Mouse (Mus musculus) CH12F3 (cell line): Measurements from ENCODE around the gene Hal.

Experiments used
- in situ Hi-C: fragments of 300-500 bp; cut with MboI; formaldehyde crosslinking; loops from 2 replicates; pipeline ENCODE4 v1.14.3; 2020; ENCODE audit warnings: low sequenced_read_pairs

Hal gene

DNA sequence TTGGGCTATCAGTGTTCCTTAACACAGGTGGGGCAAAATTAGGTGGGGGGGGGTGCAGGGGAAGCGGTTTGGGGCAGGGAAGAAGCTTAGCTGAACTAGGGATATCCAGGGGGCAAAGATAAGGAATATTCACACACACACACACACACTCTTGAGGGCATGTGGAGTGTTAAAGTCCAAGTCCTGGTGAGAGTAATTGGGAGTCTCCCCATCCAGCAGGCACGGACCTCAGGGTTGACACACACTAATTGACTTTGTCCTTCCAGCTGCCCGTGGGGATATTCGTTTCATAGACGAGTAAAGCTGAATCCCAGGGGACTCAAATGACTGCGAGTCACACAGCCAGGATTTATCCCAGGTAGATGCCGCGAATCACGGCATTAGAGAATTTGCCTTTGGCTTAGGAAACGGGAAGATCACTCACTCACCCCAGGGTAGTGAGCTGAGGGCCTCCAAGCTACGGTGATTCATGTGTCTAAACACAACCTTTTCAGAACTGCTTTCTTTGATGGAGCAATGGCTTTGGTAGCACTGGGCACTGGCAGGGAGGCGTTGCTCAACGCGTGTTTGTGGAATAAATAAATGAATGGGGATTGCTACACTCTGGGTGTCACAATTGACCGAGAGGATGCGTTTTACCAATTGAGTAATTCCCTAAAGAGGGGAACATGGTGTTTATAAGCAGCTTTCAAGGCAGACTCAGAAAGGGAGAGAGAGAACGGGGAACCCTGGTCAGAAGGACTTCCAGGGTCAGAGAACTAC, at the start of gene Hal:
Hal (plus strand) TSS at position 703 of the 762 bp plus-strand sequence.
- in situ Hi-C loops: no loop called here

DNA sequence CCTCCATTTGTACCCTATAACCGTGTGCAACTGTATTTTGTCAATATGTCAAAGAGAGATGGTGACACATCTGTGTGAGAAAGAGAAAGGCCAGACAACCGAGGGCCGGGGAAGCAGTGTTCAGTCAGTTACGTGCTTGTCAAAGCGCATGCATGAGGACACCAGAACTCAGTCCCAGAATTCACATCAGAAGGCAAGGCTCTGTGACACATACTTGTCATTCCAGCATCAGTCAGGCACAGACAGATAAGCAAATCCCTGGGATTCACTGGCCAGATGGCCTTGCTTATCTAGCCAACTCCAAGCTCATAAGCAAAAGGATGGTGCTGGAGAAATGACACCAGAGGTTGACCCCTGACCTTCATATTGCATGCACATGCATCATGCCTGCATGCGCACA, 47.1 kb upstream of the Hal start:
- in situ Hi-C loops: loop anchor here (25.0 kb wide), 1 partner anchor 379 kb away; no protein-coding TSS in a partner anchor

DNA sequence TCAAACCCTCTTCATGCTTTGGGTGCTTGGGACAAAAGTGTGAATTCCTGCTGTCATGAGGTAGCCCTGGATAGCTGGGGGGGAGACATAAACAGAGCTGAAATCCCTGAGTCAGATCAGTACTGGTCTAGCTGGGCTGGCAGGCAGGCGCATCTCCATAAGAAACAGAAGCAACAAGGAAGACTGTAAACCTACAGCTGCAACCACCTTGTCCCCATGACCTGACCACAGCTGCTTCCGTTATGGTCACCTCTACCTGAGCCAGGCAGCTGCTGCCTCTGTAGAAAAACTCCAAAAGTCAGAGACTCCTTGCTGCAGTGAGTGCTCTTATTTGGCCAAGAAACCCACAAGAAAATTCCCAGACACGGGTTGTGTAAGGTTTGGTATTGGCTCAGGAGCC, 46.4 kb upstream of the Hal start:
- in situ Hi-C loops: loop anchor here (25.0 kb wide), 1 partner anchor 380 kb away; no protein-coding TSS in a partner anchor

DNA sequence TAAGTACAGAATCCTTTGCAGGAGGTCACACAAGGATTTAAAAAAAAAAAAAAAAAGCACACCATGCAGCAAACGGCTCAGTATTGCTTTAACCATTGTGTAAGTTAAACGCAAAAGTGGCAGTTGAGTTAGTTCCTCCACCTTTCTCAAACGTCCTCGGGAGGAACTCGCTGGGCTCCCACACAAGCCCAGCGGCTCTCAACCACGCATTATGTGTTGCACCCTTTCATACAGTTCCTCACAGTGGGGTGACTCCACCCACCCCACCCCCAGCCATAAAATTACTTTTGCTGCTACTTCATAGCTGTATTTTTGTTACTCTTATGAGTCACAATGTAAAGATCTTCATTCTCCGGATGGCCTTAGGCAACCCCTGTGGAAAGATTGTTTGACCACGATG, 44.2 kb upstream of the Hal start:
- in situ Hi-C loops: loop anchor here (25.0 kb wide), 1 partner anchor 382 kb away; no protein-coding TSS in a partner anchor

DNA sequence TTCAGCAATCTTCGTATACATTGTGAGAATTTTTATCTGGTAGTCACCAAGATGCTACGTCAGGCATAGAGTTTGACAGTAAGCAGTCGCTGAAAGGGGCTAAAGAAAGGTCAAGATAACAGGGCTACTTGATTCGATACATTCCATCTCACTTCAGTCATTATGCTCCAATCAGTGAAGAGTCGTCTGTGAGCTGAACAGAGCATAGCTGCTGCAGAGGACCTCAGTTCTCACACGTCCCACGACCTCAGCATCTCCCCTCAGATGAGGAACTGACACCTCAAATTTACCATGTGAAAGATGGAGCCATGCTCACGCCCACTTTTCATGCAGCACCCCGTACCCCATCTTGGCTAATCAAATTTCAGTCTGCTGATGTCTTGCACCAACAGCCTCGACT, 41.2 kb upstream of the Hal start:
- in situ Hi-C loops: loop anchor here (25.0 kb wide), 1 partner anchor 385 kb away; no protein-coding TSS in a partner anchor

DNA sequence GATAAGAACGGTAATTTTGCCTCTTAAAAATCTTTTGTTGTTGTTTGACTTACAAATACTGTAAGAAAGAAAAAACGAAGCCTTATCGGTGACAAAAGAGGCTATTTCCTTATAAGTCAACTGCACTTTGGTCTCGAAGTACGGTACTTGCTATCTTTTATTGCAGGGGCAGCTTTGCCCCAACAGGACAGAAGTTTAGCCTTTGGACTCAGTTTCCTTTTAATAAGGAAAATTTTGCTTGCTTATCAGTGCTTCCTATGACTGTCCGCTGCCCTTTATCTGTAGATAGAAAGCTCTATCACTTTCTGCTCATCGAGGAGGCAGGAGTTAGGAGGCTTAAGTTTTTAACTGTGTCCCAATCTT, 33.9 kb upstream of the Hal start:
- in situ Hi-C loops: no loop called here

DNA sequence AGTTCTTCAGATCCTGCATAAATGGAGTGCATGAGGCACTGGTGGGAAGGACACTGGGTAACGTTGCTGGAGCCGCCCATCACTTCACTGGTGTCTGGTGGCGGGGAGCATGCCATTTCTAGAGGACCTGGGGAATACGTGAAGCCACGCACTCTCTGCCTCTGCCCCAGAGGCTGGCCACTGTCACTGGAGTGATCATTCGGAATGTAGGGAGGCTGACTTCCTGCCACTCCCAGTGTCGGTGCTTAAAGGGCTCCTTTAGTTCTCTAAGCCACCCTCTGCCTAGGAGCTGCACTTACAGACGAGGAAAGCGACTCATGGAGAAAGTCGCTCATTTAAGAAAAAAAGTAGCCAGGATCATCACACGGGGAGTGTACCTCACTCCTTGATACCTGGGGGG, 28.5 kb upstream of the Hal start:
- in situ Hi-C loops: no loop called here

DNA sequence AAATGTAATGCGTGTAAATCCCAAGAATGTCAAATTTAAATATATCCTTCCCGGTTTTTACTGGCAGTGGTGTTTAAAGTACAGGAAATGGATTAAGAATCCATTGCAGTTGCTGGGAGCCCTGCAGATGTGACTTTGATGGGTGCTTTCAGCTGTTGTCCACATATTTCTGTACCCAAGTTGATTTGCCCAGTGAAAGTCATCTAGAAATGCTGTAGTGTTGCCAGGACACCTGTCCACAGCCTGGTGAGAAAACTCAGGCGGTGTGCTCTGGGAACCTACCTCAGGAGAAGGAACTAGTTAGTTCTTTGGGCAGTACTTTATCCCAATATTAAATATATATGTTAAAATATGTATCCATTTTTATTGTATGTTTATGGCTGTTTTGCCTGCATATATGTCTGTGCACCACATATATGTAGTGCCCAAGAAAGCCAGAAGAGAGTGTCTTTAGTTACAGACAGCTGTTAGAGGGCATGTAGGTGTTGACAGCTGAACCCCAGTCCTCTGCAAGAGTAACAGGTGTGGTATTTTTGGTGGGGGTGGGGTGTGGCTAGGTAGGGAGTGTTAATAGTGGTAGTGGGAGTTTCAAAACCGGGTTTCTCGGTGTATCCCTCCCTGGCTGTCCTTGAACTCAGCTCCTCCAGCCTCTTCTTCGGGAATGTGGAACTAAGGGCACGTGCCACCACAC, 25.7 kb upstream of the Hal start:
- in situ Hi-C loops: no loop called here

DNA sequence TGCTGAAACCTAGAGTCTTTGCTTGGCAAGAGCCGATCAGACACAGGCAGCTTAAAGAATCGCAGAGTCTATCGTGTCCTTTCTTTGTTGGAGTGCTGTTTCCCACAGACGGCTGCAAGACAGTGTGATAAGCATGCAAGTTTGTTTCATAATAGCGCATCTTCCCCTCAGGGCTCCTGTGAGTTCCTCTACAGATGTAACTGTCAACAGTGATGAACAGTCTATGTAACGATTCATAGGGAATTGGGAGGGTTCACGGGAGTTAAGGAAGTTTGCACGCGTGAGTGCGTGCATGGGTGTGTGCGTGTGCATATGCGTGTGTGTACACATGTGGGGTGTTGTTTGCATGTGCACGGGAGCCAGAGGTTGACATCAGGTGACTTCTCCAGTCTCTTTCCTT, 25.0 kb upstream of the Hal start:
- in situ Hi-C loops: no loop called here

DNA sequence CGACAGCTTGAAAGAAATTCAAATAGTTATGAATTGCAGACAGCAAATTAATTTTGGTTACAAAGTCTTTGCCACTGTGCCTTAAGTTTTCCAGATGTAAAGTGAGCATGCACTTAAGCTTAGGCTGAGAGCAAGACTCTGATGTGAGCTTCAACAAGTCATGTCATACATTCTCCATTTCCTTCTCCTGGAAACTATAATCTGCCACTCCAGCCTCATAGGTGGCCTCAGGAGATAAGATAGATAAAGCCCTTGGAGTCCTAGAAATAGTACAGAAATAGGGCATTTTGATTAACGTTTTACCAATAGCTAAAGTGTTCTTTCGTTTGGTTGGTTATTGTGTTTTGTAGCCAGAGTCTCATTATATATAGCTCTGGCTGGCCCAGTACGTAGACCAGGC, 21.3 kb upstream of the Hal start:
- in situ Hi-C loops: no loop called here

DNA sequence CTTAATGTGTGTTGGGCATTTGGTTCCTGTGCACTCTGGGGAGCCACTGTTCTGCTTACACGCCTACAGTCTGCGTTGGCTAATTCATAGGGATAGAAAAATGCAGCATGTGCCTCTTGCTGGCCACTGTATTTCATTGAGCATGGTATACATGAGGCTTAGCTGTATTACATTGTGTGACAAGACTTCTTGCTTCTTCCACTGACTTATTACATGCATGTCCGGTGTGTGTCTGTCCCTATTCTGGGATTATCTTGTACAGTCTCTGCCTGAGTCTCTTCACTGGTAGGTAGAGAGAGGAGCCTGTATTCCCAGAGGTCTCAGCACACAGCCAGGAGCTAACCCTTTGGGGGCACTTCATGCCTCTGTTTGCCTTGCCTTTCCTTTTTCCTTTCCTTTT, 20.8 kb upstream of the Hal start:
- in situ Hi-C loops: no loop called here

DNA sequence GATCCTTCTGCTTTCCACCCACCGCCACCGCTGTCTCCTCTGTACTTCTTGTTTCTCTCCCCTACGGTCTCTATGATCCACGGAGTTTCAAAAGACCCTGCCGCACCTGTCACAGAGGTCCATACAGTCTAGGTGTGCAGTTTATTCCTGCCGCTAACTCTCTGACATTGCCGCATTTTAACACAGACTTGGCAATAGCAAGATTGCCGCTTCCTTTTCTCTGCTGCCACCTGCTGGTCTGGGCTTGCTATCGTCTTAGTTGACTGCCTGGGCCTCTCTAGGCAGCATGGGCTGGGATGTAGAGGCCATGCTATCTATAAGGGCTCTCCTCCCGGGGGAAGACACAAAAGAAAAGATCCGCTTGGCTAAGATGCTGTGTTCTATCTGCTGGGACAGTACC, 17.2 kb upstream of the Hal start:
- in situ Hi-C loops: no loop called here

DNA sequence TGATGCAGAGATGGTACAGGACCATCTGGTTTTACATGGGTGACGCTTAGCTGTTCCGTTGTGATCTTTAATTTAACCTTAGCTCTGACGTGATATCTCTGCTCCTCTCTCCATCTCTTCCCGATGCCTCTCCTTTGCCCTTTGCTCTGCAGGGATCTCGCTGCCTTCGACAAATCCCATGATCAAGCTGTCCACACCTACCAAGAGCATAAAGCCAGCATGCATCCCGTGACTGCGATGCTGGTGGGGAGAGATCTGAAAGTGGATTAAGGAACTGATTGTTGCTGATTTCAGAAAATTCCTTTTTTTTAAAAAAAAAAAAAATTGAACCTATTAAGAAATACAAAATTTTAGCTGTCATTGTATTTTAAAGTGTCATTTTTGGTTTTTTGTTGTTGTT, 4.1 kb upstream of the Hal start:
- in situ Hi-C loops: no loop called here

DNA sequence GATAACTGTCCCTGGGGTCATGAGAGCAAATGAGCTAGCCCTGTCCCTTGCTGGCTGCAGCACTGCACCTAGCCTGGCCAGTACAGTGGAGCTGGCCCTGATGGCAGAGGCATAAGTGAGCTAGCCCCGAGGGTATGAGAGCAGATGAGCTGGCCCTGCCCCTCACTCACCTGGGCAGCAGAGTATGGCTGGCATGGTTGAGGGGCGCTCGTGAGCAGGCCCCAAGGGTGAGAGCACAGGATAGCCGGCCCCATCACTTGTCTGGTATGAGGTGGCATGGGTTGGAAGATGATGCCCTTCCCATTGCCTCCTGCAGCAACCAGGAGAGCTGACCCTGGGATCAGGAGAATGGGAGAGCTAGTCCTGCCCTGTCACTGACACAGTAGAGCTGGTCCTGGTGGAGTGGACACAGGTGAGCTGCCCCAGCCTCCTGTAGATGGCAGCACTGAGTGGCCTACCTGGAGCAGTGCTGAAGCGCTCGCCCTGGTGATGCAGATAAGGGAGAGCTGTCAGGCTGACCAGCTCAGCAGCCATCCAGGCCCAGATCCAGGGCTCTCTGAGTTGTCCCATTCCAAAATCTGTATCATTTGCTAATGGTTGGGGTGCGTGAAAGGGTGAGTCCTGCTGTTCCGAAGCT, 3.4 kb upstream of the Hal start:
- in situ Hi-C loops: no loop called here

DNA sequence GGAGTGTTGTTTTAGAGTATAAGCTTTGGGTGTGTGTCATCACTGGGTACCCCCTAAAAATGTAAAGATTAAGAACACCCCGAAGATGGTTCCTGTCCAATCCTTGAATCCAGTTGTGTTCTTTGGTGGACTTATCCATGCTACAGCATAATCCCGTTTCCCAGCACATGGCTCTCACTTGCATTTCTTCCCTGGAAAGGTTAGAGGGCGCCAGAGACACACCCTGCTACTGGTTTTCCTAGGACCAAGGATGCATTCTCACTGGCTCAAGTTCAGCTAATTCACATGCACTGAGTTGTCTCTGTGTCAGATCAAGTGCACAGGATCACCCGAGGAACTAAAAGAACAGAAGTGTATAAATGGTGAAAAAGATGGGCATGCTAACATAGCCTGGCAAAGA, 1.9 kb upstream of the Hal start:
- in situ Hi-C loops: no loop called here

DNA sequence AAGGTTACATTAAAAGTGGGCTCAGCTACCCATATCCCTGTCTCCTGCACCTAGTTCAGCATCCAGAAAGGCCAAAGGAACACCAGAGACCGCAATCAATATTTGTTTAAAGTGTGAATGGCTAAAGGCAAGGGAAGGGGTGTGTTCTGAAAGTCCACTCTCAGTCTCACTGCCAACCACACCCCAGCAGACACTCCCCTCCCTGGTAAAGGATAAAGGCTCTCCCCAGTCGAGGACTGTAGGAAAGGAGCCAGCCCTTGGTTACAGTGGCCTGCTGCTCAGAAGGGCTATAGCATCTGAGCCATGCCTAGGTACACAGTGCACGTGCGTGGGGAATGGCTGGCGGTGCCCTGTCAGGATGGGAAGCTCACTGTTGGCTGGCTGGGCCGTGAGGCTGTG, 259 bp downstream of the Hal start:
- in situ Hi-C loops: no loop called here

DNA sequence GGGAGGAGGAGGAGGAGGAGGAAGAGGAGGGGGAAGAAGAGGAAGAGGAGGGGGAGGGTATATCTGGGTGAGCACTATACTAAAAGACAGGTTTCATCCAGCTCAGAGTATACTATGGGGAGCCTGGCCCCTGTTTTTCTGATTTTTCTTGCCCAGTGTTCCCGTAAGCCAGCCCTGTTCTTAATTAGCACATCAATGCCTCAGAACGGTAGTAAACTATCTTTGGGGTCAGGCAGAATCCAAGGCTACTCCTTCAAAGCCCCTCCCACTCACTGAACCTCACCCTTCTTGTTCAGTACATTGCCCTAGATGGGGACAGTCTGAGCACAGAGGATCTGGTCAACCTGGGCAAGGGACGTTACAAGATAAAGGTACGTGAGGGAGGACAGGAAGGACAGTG, 1.9 kb downstream of the Hal start:
- in situ Hi-C loops: no loop called here

DNA sequence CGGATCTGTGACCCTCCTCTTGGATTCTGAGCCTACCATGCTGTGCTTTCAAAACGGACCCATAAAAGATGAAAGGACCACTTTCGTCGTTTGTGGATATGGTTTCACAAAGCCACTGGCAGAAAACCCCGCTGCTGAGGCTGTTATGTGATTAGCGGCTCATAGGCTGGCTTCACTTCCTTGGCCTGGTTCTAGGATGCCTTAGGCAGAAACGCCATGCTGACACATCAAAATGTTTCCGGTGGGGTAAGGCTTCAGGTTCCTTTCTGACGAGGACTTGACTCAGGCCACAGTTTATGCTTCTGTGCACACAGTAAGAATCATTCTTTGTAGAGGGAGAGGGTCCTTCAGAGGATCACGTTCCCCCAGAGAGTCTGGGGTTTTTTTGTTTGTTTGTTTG, 12.3 kb downstream of the Hal start:
- in situ Hi-C loops: no loop called here

DNA sequence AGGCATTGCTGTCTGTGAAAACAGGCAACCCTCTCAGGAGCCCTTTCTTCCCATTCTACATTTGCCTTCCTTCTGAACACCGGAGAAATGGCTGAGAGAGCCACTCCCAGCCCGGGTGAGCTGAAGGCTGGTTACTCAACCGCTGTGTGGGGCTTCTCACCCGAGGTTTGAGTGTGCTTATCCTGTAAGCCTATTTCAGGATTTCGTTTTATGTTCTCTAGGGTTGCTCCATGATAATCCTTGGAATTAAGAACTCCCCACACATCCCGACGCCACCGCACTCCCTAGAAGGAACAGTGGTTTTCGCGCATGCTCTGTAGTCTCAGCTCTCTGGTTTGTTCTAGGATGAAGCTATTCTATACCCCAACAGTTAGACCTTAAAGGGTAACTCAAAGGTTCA, 12.8 kb downstream of the Hal start:
- in situ Hi-C loops: no loop called here

DNA sequence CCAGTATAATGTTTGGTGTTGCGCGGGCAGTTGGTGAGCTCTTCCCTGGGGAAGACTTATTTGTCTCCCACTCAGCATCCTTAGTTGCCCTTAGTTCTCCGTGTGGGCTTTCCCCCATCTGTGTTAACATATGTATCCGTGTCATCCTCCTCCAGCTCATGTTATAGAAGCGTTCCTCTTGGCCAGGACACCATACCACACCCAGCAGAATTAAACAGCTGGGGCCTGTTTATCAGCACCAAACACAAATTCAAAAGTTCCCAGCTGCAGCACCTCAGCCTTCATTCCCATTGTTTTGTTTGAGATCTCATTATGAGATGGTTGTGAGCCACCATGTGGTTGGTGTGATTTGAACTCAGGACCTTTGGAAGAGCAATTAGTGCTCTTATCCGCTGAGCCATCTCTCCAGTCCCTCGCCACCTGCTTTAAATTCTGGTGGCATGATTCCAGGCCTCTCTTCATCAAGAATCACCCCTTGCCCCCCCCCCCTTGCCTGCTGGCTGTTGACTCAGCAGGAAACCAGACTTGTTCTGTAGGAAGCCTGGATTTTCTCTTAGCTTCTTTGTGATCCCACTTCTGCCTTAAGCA, 19.9 kb downstream of the Hal start:
- in situ Hi-C loops: no loop called here

DNA sequence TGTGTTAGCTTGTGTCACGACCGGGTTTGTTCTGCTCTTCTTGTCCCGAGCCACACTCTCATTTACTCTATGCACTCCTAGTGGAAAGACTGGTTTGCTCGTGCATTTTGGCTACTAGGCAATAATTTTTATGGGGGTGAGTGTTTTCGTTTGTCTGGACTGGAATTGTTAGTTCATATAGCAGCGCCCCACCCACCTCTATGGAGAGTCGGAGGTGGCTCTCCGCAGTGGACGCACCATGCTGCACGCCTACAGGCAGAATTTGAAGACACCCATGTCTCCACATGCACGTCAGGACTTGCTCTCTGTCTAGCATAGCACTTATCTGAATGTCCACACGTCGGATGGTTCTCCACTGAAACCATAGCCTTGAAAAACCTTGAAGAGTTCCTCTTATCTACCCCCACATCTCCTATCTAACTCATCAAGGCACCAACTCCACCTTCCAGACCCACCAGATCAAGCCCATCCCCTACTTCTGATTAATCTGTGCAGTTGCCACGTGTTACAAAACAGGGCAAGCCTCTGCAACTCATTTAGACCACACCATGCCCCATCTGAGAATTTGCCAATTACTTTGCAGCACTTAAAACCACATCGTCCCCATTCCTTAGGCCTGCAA, 21.1 kb downstream of the Hal start:
- in situ Hi-C loops: no loop called here
